Mouse (Mus musculus) Muller cell, postnatal 12 days (primary cell): ENCODE measurements around the gene Rps6kb2.

Experiments used
- DNase-seq: peaks from one replicate; pipeline ENCODE4 v3.0.0-alpha.2; 2015; ENCODE audit errors: inconsistent ontology term

The Rps6kb2 gene

GRCm38 (mm10) chr19:4189051-4189620 lies 26.0 kb upstream of the Rps6kb2 start:
- no peak for DNase-seq

- DNase-seq, result no peak
These were observed 24.1 kb upstream of the Rps6kb2 start for GRCm38 (mm10) chr19:4187303-4187702.

GRCm38 (mm10) chr19:4184976-4185975 lies 22.1 kb upstream of the Rps6kb2 start:
- DNase-seq, result no peak

GRCm38 (mm10) chr19:4183689-4184088 lies 20.5 kb upstream of the Rps6kb2 start:
- no peak for DNase-seq

GRCm38 (mm10) chr19:4181892-4182291 lies 18.7 kb upstream of the Rps6kb2 start:
- no peak for DNase-seq

GRCm38 (mm10) chr19:4180411-4180810 lies 17.3 kb upstream of the Rps6kb2 start:
- DNase-seq, result no peak

GRCm38 (mm10) chr19:4175368-4175947 lies 12.3 kb upstream of the Rps6kb2 start, which contains the start of gene Carns1:
Carns1 (minus strand) TSS chr19:4175479.
- peak; percentile 69 for DNase-seq

- no peak for DNase-seq
These were observed 9.8 kb upstream of the Rps6kb2 start for GRCm38 (mm10) chr19:4172925-4173324.

- no peak for DNase-seq
These were observed 8.5 kb upstream of the Rps6kb2 start for GRCm38 (mm10) chr19:4171393-4172290.

GRCm38 (mm10) chr19:4170723-4171392 lies 7.7 kb upstream of the Rps6kb2 start:
- DNase-seq, result no peak

GRCm38 (mm10) chr19:4169810-4170209 lies 6.7 kb upstream of the Rps6kb2 start:
- no peak for DNase-seq

GRCm38 (mm10) chr19:4169378-4169784 lies 6.2 kb upstream of the Rps6kb2 start:
- peak; percentile 99 for DNase-seq

- no peak for DNase-seq
These were observed 3.7 kb upstream of the Rps6kb2 start for GRCm38 (mm10) chr19:4166678-4167476.

GRCm38 (mm10) chr19:4164721-4165120 lies 1.6 kb upstream of the Rps6kb2 start:
- no peak for DNase-seq

- DNase-seq, result no peak
These were observed 946 bp upstream of the Rps6kb2 start for GRCm38 (mm10) chr19:4164100-4164499.

GRCm38 (mm10) chr19:4163543-4163887 lies 361 bp upstream of the Rps6kb2 start:
- DNase-seq, result no peak

GRCm38 (mm10) chr19:4159049-4159448 lies 4.1 kb downstream of the Rps6kb2 start:
- no peak for DNase-seq

GRCm38 (mm10) chr19:4156771-4157170 lies 6.4 kb downstream of the Rps6kb2 start:
- no peak for DNase-seq

- DNase-seq, result no peak
These were observed 7.0 kb downstream of the Rps6kb2 start for GRCm38 (mm10) chr19:4156073-4156579.
